Mouse (Mus musculus) liver, embryonic 14.5 days (tissue): ENCODE measurements around the gene Wwc2. TPM values are rescaled to one million over a fixed set of nuclear protein-coding genes. Genes with fewer than 3 reads are reported as not detected.

Source experiments
- ATAC-seq: fragments of 200-750 bp; cut with Nextera tagmentation; 2 replicates; pipeline ENCODE4 v1.8.0; 2017; ENCODE audit warnings: moderate number of reproducible peaks, mild to moderate bottlenecking, moderate library complexity; ENCODE audit not compliant: insufficient read depth
- DNase-seq, 3 experiments: peaks; one replicate each; pipeline ENCODE4 v3.0.0-alpha.2; 2012 to 2013; ENCODE audit warnings: low read depth in 3 of 3, low spot score in 3 of 3
- H3K27ac ChIP-seq: fragments of 300-500 bp; sonication (generic); 2 replicates; pipeline ENCODE4 v1.5.1; 2014; ENCODE audit warnings: moderate library complexity, mild to moderate bottlenecking, control low read depth, inconsistent platforms
- H3K27me3 ChIP-seq: fragments of 300-500 bp; sonication (generic); 2 replicates; pipeline ENCODE4 v1.6.1; 2014; ENCODE audit warnings: mild to moderate bottlenecking, low read length, moderate library complexity; ENCODE audit not compliant: control insufficient read depth, insufficient read depth
- H3K36me3 ChIP-seq: fragments of 300-500 bp; sonication (generic); replicated peaks from 2 replicates; pipeline ENCODE4 v1.6.1; 2014; ENCODE audit warnings: low read depth; ENCODE audit not compliant: control insufficient read depth, insufficient read depth
- H3K4me1 ChIP-seq, 2 experiments: fragments of 200-500 bp in 1 of 2; fragments of 300-500 bp in 1 of 2; sonication (generic) in 1 of 2; replicated peaks; 2 replicates each; pipeline ENCODE4 v1.6.1; 2012 to 2014; ENCODE audit warnings: antibody characterized with exemption in 1 of 2, inconsistent platforms in 1 of 2, low read length in 1 of 2; ENCODE audit not compliant: control insufficient read depth in 2 of 2, insufficient read depth in 2 of 2
- H3K4me2 ChIP-seq: fragments of 300-500 bp; sonication (generic); 2 replicates; pipeline ENCODE4 v1.6.1; 2014; ENCODE audit warnings: low read depth, mild to moderate bottlenecking, control low read depth, moderate library complexity
- H3K4me3 ChIP-seq, 2 experiments: fragments of 200-500 bp in 1 of 2; fragments of 300-500 bp in 1 of 2; sonication (generic) in 1 of 2; 2 replicates each; pipeline ENCODE4 v1.5.1; 2012 to 2014; ENCODE audit warnings: low read depth in 2 of 2, low read length in 2 of 2, mild to moderate bottlenecking in 2 of 2, control low read depth in 1 of 2, inconsistent platforms in 1 of 2, moderate library complexity in 1 of 2; ENCODE audit not compliant: insufficient read depth in 1 of 2
- H3K9ac ChIP-seq: fragments of 300-500 bp; sonication (generic); replicated peaks from 2 replicates; pipeline ENCODE4 v1.6.1; 2014; ENCODE audit warnings: mild to moderate bottlenecking, control low read depth, moderate library complexity
- H3K9me3 ChIP-seq: fragments of 300-500 bp; sonication (generic); 2 replicates; pipeline ENCODE4 v1.6.1; 2016; ENCODE audit warnings: low read length, mixed read lengths; ENCODE audit not compliant: control insufficient read depth
- CTCF ChIP-seq: IDR thresholded peaks from 2 replicates; pipeline ENCODE4 v1.5.1; 2016; ENCODE audit warnings: antibody characterized with exemption, low read depth, control low read depth
- EP300 ChIP-seq: IDR thresholded peaks from 2 replicates; pipeline ENCODE4 v1.6.1; 2016; ENCODE audit warnings: antibody characterized with exemption, low read depth
- WGBS: fragments of 180-500 bp; shearing (Covaris S2); extraction: QIAGEN DNeasy Blood & Tissue Kit; methylation state at CpG from one replicate; pipeline ENCODE4 v1.1.7; 2014; ENCODE audit not compliant: insufficient replicate concordance; 5-methylcytosine and 5-hydroxymethylcytosine counted together
- polyA plus RNA-seq, 2 experiments: library from polyadenylated mRNA; depleted of rRNA in 1 of 2; stranded (reverse) in 1 of 2; unstranded in 1 of 2; fragments of >200 nt; fragmentation: Nextera tagmentation in 1 of 2; extraction: Ambion mirVana in 1 of 2; gene quantifications; 2 replicates each; pipeline versions ENCODE4 v1.2.1 to v1.2.3; 2012 to 2014

The Wwc2 gene
- polyA plus RNA-seq, 2 experiments, result 0.90 to 1.0 TPM

GRCm38 (mm10) chr8:47889936-47890813, 100.5 kb downstream of the Wwc2 start:
- H3K9me3 ChIP-seq, result no peaks in the 10 kb centered on the region
- 79% methylated on average over 23 of the region's 23 CpGs for WGBS
- H3K9ac ChIP-seq, result no peak overlapping the region
- H3K27ac ChIP-seq, result no peak overlapping the region
- ATAC-seq (no peak), DNase-seq (no peak)
- no peaks in the 10 kb centered on the region for H3K27me3 ChIP-seq
- no peak overlapping the region for H3K4me3 ChIP-seq
- no peaks in the 10 kb centered on the region for H3K36me3 ChIP-seq
- TF ChIP-seq EP300 (no peak), CTCF (no peak)
- H3K4me1 ChIP-seq, result no peaks in the 10 kb centered on the region
- H3K4me2 ChIP-seq, result no peak overlapping the region

GRCm38 (mm10) chr8:47888841-47889570, 101.7 kb downstream of the Wwc2 start:
- no peaks in the 10 kb centered on the region for H3K36me3 ChIP-seq
- H3K9me3 ChIP-seq, result no peaks in the 10 kb centered on the region
- DNase-seq (no peak), ATAC-seq (no peak)
- no peak overlapping the region for H3K4me2 ChIP-seq
- 43% methylated on average over 11 of the region's 11 CpGs for WGBS
- TF ChIP-seq EP300, result no peak
- no peak for TF ChIP-seq CTCF
- H3K4me1 ChIP-seq, result no peaks in the 10 kb centered on the region
- no peak overlapping the region for H3K9ac ChIP-seq
- no peak overlapping the region for H3K27ac ChIP-seq
- H3K27me3 ChIP-seq, result no peaks in the 10 kb centered on the region
- no peak overlapping the region for H3K4me3 ChIP-seq

- Histone ChIP-seq H3K9ac (no peak overlapping the region), H3K4me2 (no peak overlapping the region), H3K4me1 (no peaks in the 10 kb centered on the region), H3K9me3 (no peaks in the 10 kb centered on the region), H3K27ac (no peak overlapping the region), H3K4me3 (no peak overlapping the region), H3K36me3 (no peaks in the 10 kb centered on the region), H3K27me3 (no peaks in the 10 kb centered on the region)
- no peak for TF ChIP-seq CTCF
- no peak for TF ChIP-seq EP300
- 63% methylated on average over 5 of the region's 5 CpGs for WGBS
- no peak for ATAC-seq
- DNase-seq, result no peak
Measured at GRCm38 (mm10) chr8:47884306-47884705, 106.4 kb downstream of the Wwc2 start.

- Histone ChIP-seq H3K36me3 (no peaks in the 10 kb centered on the region), H3K9ac (no peak overlapping the region), H3K9me3 (no peaks in the 10 kb centered on the region), H3K27me3 (no peaks in the 10 kb centered on the region), H3K4me1 (no peaks in the 10 kb centered on the region), H3K4me3 (no peak overlapping the region), H3K27ac (no peak overlapping the region), H3K4me2 (no peak overlapping the region)
- 73% methylated on average over 8 of the region's 8 CpGs for WGBS
- DNase-seq (no peak), ATAC-seq (no peak)
- TF ChIP-seq EP300 (no peak), CTCF (no peak)
Measured at GRCm38 (mm10) chr8:47883739-47884138, 107.0 kb downstream of the Wwc2 start.

- 25% methylated on average over 3 of the region's 3 CpGs for WGBS
- Histone ChIP-seq H3K4me1 (no peaks in the 10 kb centered on the region), H3K27ac (no peak overlapping the region), H3K4me2 (no peak overlapping the region), H3K9ac (no peak overlapping the region), H3K4me3 (no peak overlapping the region), H3K9me3 (no peaks in the 10 kb centered on the region), H3K36me3 (no peaks in the 10 kb centered on the region), H3K27me3 (no peaks in the 10 kb centered on the region)
- TF ChIP-seq EP300 (no peak), CTCF (no peak)
- ATAC-seq (no peak), DNase-seq (no peak)
Measured at GRCm38 (mm10) chr8:47878516-47878915, 112.2 kb downstream of the Wwc2 start.
